ENCODE assay signal across 10 mouse cellular contexts in the genomic region with DNA sequence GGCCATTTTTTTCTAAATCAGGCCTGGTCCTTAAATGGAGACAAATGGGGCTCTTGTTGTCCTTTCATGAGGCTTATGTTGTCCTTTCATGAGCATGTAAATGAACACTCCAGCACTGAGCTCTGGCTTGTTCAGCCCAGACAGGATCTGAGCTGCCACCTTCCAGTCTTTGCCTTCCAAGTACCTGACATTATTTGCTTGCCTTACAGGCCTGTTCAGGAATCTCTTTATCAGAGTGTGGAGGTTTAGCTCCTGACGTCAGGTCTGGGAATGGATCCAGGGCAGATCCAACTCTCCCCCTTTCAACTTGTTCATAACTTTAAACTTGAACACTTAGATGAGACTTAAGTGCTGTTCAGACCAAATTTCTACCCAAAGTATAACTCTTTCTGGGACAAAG. TPM values are rescaled to one million over a fixed set of nuclear protein-coding genes. Genes with fewer than 3 reads are reported as not detected.
DNase-seq lines count a peak whose midpoint lies in the region; ATAC-seq and TF ChIP-seq lines count a peak whose summit lies in the region.
"Had no signal": no experiment of that assay in that cellular context is flagged by ENCODE, and none has a peak within 500 bp of the region (broad histone marks: within the 10 kb centered on the region; RNA-seq: fewer than 3 reads in every experiment).

No protein-coding gene starts in this region.

- TF ChIP-seq POLR2A in embryonic fibroblast, embryonic 13.5 days (IDR thresholded peaks at IDR 0.05; ENCODE audit: low read depth, low read length) = no peak
- TF ChIP-seq POLR2A in kidney, adult 2 months (IDR thresholded peaks at IDR 0.05; ENCODE audit: low read depth, low read length) = no peak

- no peak for TF ChIP-seq CTCF in embryonic fibroblast, embryonic 13.5 days (IDR thresholded peaks at IDR 0.05; ENCODE audit: borderline replicate concordance, insufficient read depth, low read length)
- no peak for TF ChIP-seq CTCF in kidney, adult 2 months (conservative IDR thresholded peaks at IDR 0.05; ENCODE audit: insufficient read depth, insufficient read length, low read depth, low read length)

- no peak for DNase-seq in limb, embryonic 10.5 days (ENCODE audit: low spot score)
- DNase-seq in kidney, adult 2 months = peak; percentile 47
- DNase-seq in lung, postnatal 36 days = peak; percentile 85
- DNase-seq in right cerebral cortex, adult 2 months (ENCODE audit: low spot score in 2 of 2) = no peak
- no peak for DNase-seq in right cerebral cortex, postnatal 14 days
- DNase-seq in cerebellum, adult 9-11 months = no peak
- DNase-seq: cerebellum, adult 8-10 months had no signal

- H3K27me3 ChIP-seq in limb, embryonic 13.5 days = no peaks in the 10 kb centered on the region
- no peaks in the 10 kb centered on the region for H3K27me3 ChIP-seq in limb, embryonic 10.5 days (ENCODE audit: low read depth, poor library complexity, severe bottlenecking)
- no peaks in the 10 kb centered on the region for H3K27me3 ChIP-seq in kidney, adult 2 months (replicated peaks; ENCODE audit: control insufficient read depth, insufficient read depth, low read length)
- H3K27me3 ChIP-seq: hindbrain, embryonic 15.5 days had no signal

- H3K4me2 ChIP-seq in limb, embryonic 13.5 days (replicated peaks) = no peak overlapping the region
- H3K4me2 ChIP-seq: hindbrain, embryonic 15.5 days had no signal

- peak overlapping the region; percentile 52 for H3K27ac ChIP-seq in limb, embryonic 13.5 days
- no peak overlapping the region for H3K27ac ChIP-seq in limb, embryonic 10.5 days
- peak overlapping the region; percentile 84 for H3K27ac ChIP-seq in embryonic fibroblast, embryonic 13.5 days (ENCODE audit: insufficient read depth, low read length)
- 0 out of 2 replicates have a peak overlapping the region, but pooled peaks have one; percentile 20 for H3K27ac ChIP-seq in kidney, adult 2 months (ENCODE audit: insufficient read depth, low read depth, low read length)
- H3K27ac ChIP-seq: hindbrain, embryonic 15.5 days had no signal

- no peak overlapping the region for H3K9ac ChIP-seq in limb, embryonic 13.5 days
- H3K9ac ChIP-seq: hindbrain, embryonic 15.5 days had no signal

- no peaks in the 10 kb centered on the region for H3K36me3 ChIP-seq in limb, embryonic 13.5 days
- H3K36me3 ChIP-seq in limb, embryonic 10.5 days = no peaks in the 10 kb centered on the region
- no peaks in the 10 kb centered on the region for H3K36me3 ChIP-seq in kidney, adult 2 months (ENCODE audit: control insufficient read depth, insufficient read depth, low read length)
- H3K36me3 ChIP-seq: hindbrain, embryonic 15.5 days had no signal

- ATAC-seq in limb, embryonic 13.5 days (ENCODE audit: low FRiP score, low read depth) = peak; percentile 65; the same call in 1 of the 2 replicates

- 33% methylated on average over 1 of the region's 1 CpGs for WGBS in limb, embryonic 13.5 days
- WGBS in limb, embryonic 10.5 days = 49% methylated on average over 1 of the region's 1 CpGs
- WGBS in kidney, adult 2 months = 34% methylated on average over 1 of the region's 1 CpGs

- H3K4me1 ChIP-seq in limb, embryonic 13.5 days = peaks cover 10% of the 10 kb centered on the region
- H3K4me1 ChIP-seq in limb, embryonic 10.5 days = peaks cover 7% of the 10 kb centered on the region; the same call in 1 of the 2 replicates
- H3K4me1 ChIP-seq in embryonic fibroblast, embryonic 13.5 days (ENCODE audit: control insufficient read depth, insufficient read depth, low read length) = peaks cover 13% of the 10 kb centered on the region
- peaks cover 8% of the 10 kb centered on the region for H3K4me1 ChIP-seq in kidney, adult 2 months (ENCODE audit: control insufficient read depth, insufficient read depth, low read length)
- H3K4me1 ChIP-seq: hindbrain, embryonic 15.5 days had no signal

- no peaks in the 10 kb centered on the region for H3K9me3 ChIP-seq in limb, embryonic 13.5 days
- H3K9me3 ChIP-seq in limb, embryonic 10.5 days (replicated peaks) = no peaks in the 10 kb centered on the region
- H3K9me3 ChIP-seq: hindbrain, embryonic 15.5 days had no signal

- no peak overlapping the region for H3K4me3 ChIP-seq in limb, embryonic 13.5 days
- H3K4me3 ChIP-seq in limb, embryonic 10.5 days = no peak overlapping the region
- H3K4me3 ChIP-seq in embryonic fibroblast, embryonic 13.5 days (ENCODE audit: insufficient read depth, low read length) = no peak overlapping the region
- H3K4me3 ChIP-seq in kidney, adult 2 months (ENCODE audit: insufficient read depth, low read depth, low read length) = no peak overlapping the region
- H3K4me3 ChIP-seq: hindbrain, embryonic 15.5 days had no signal

RNA-seq across cellular contexts. Expression of a gene that starts 21.8 kb away (rescaled TPM):
- polyA plus RNA-seq in limb, embryonic 13.5 days (2015; fragmentation: Nextera tagmentation; extraction: Ambion mirVana) = 109 and 113 TPM in 2 replicates
- 164 and 173 TPM in 2 replicates for polyA plus RNA-seq in limb, embryonic 10.5 days (2016; fragmentation: Nextera tagmentation; extraction: Ambion mirVana)
- polyA plus RNA-seq in embryonic fibroblast, embryonic 13.5 days (2011; ENCODE audit: insufficient read length, low read depth, missing spikeins) = 53.8 and 61.5 TPM in 2 replicates
- polyA plus RNA-seq in kidney, adult 2 months (2012; rRNA removed) = 30.4 and 33.9 TPM in 2 replicates

RNA-seq across cellular contexts. Expression of a gene that starts 39.9 kb away (rescaled TPM):
- polyA plus RNA-seq in limb, embryonic 13.5 days (2015; fragmentation: Nextera tagmentation; extraction: Ambion mirVana) = 28.0 and 28.7 TPM in 2 replicates
- polyA plus RNA-seq in limb, embryonic 10.5 days (2016; fragmentation: Nextera tagmentation; extraction: Ambion mirVana) = 28.6 and 33.5 TPM in 2 replicates
- polyA plus RNA-seq in embryonic fibroblast, embryonic 13.5 days (2011; ENCODE audit: insufficient read length, low read depth, missing spikeins) = 51.4 and 57.3 TPM in 2 replicates
- 33.5 and 37.4 TPM in 2 replicates for polyA plus RNA-seq in kidney, adult 2 months (2012; rRNA removed)

RNA-seq across cellular contexts. Expression of a gene that starts 50.7 kb away (rescaled TPM):
- 86.9 and 100 TPM in 2 replicates for polyA plus RNA-seq in limb, embryonic 13.5 days (2015; fragmentation: Nextera tagmentation; extraction: Ambion mirVana)
- 47.9 and 62.0 TPM in 2 replicates for polyA plus RNA-seq in limb, embryonic 10.5 days (2016; fragmentation: Nextera tagmentation; extraction: Ambion mirVana)
- polyA plus RNA-seq in embryonic fibroblast, embryonic 13.5 days (2011; ENCODE audit: insufficient read length, low read depth, missing spikeins) = 74.8 and 76.8 TPM in 2 replicates
- 56.0 and 73.1 TPM in 2 replicates for polyA plus RNA-seq in kidney, adult 2 months (2012; rRNA removed)

RNA-seq across cellular contexts. Expression of a gene that starts 58.4 kb away (rescaled TPM):
- polyA plus RNA-seq in limb, embryonic 13.5 days (2015; fragmentation: Nextera tagmentation; extraction: Ambion mirVana) = 629 and 657 TPM in 2 replicates
- 536 and 586 TPM in 2 replicates for polyA plus RNA-seq in limb, embryonic 10.5 days (2016; fragmentation: Nextera tagmentation; extraction: Ambion mirVana)
- 448 and 450 TPM in 2 replicates for polyA plus RNA-seq in embryonic fibroblast, embryonic 13.5 days (2011; ENCODE audit: insufficient read length, low read depth, missing spikeins)
- 639 and 682 TPM in 2 replicates for polyA plus RNA-seq in kidney, adult 2 months (2012; rRNA removed)

Comparison
In these comparisons a context has a peak if more than half of its experiments do, and no peak if none do; other contexts are left out.
1. DNase-seq: peak in kidney, adult 2 months (single experiment) and lung, postnatal 36 days (single experiment); none in limb, embryonic 10.5 days (single experiment), right cerebral cortex, adult 2 months (0 of 2), right cerebral cortex, postnatal 14 days (single experiment) and cerebellum, adult 9-11 months (single experiment).